Mouse (Mus musculus) cortical plate, adult 2 months (tissue): ENCODE results near the gene Hmga1. TPM values are rescaled to one million over a fixed set of nuclear protein-coding genes. Genes with fewer than 3 reads are reported as not detected.

ENCODE experiments used
- H3K27ac ChIP-seq: fragments of 200-500 bp; 2 replicates; pipeline ENCODE4 v1.5.1; 2012; ENCODE audit warnings: low read length, control low read depth, inconsistent platforms; ENCODE audit not compliant: insufficient read depth
- H3K4me1 ChIP-seq: fragments of 200-500 bp; 2 replicates; pipeline ENCODE4 v1.6.1; 2011; ENCODE audit warnings: low read length; ENCODE audit not compliant: control insufficient read depth, insufficient read depth
- H3K4me3 ChIP-seq: fragments of 200-500 bp; 2 replicates; pipeline ENCODE4 v1.5.1; 2011; ENCODE audit warnings: mild to moderate bottlenecking, low read length, control low read depth; ENCODE audit not compliant: insufficient read depth
- CTCF ChIP-seq: fragments of 200-500 bp; IDR thresholded peaks from 2 replicates; pipeline ENCODE4 v1.5.1; 2011; ENCODE audit warnings: mild to moderate bottlenecking, control low read depth, low read length; ENCODE audit not compliant: insufficient read depth; ENCODE audit errors: extremely low read depth
- POLR2A ChIP-seq: fragments of 200-500 bp; IDR thresholded peaks from 2 replicates; pipeline ENCODE4 v1.6.1; 2011; ENCODE audit warnings: mild to moderate bottlenecking, low read length, control low read depth; ENCODE audit not compliant: insufficient read depth; ENCODE audit errors: extremely low read depth
- polyA plus RNA-seq: library from polyadenylated mRNA; depleted of rRNA; stranded (reverse); fragments of >200 nt; gene quantifications from 2 replicates; pipeline ENCODE4 v1.2.3, GENCODE M21; 2012

Hmga1 gene
- polyA plus RNA-seq, 1 experiment = 75.1 TPM

GRCm38 (mm10) chr17:27511865-27512618 lies 44.3 kb upstream of the Hmga1 start:
- H3K27ac ChIP-seq = 0 out of 2 replicates have a peak overlapping the region, but pooled peaks have one; percentile 9
- TF ChIP-seq CTCF (no peak), POLR2A (no peak)
- H3K4me1 ChIP-seq = no peaks in the 10 kb centered on the region
- H3K4me3 ChIP-seq = peak overlapping the region; percentile 58

- TF ChIP-seq POLR2A (no peak), CTCF (no peak)
- H3K4me1 ChIP-seq = no peaks in the 10 kb centered on the region
- 0 out of 2 replicates have a peak overlapping the region, but pooled peaks have one; percentile 9 for H3K27ac ChIP-seq
- H3K4me3 ChIP-seq = peak overlapping the region; percentile 58
Measured at GRCm38 (mm10) chr17:27512619-27513161, 43.6 kb upstream of the Hmga1 start.

GRCm38 (mm10) chr17:27513279-27513915 lies 42.9 kb upstream of the Hmga1 start:
- Histone ChIP-seq H3K4me1 (no peaks in the 10 kb centered on the region), H3K27ac (no peak overlapping the region), H3K4me3 (peak overlapping the region; percentile 58)
- TF ChIP-seq CTCF = no peak
- no peak for TF ChIP-seq POLR2A

- H3K4me3 ChIP-seq = peak overlapping the region; percentile 58; the same call in 1 of the 2 replicates
- no peak overlapping the region for H3K27ac ChIP-seq
- TF ChIP-seq CTCF (0 out of 2 replicates have a peak, but pooled peaks have one; percentile 6), POLR2A (no peak)
- H3K4me1 ChIP-seq = no peaks in the 10 kb centered on the region
Measured at GRCm38 (mm10) chr17:27513916-27514762, 42.2 kb upstream of the Hmga1 start.

GRCm38 (mm10) chr17:27518296-27518695 lies 38.0 kb upstream of the Hmga1 start:
- Histone ChIP-seq H3K27ac (no peak overlapping the region), H3K4me3 (no peak overlapping the region), H3K4me1 (no peaks in the 10 kb centered on the region)
- TF ChIP-seq POLR2A (no peak), CTCF (no peak)

GRCm38 (mm10) chr17:27518700-27519595 lies 37.3 kb upstream of the Hmga1 start:
- Histone ChIP-seq H3K4me1 (no peaks in the 10 kb centered on the region), H3K4me3 (no peak overlapping the region), H3K27ac (no peak overlapping the region)
- TF ChIP-seq CTCF (no peak), POLR2A (no peak)

- Histone ChIP-seq H3K4me1 (no peaks in the 10 kb centered on the region), H3K27ac (no peak overlapping the region), H3K4me3 (no peak overlapping the region)
- TF ChIP-seq CTCF = peak; percentile 75
- TF ChIP-seq POLR2A = no peak
Measured at GRCm38 (mm10) chr17:27520557-27520956, 35.7 kb upstream of the Hmga1 start.

GRCm38 (mm10) chr17:27521303-27521702 lies 35.0 kb upstream of the Hmga1 start, which contains the start of gene Grm4:
TSS of gene Grm4 (minus strand) at chr17:27521403.
- TF ChIP-seq CTCF (no peak), POLR2A (no peak)
- H3K4me1 ChIP-seq = no peaks in the 10 kb centered on the region
- no peak within 1 kb of the TSS for H3K27ac ChIP-seq
- no peak within 1 kb of the TSS for H3K4me3 ChIP-seq

GRCm38 (mm10) chr17:27523121-27523520 lies 33.2 kb upstream of the Hmga1 start:
- Histone ChIP-seq H3K27ac (no peak overlapping the region), H3K4me1 (no peaks in the 10 kb centered on the region), H3K4me3 (no peak overlapping the region)
- no peak for TF ChIP-seq POLR2A
- TF ChIP-seq CTCF = no peak
